Mouse (Mus musculus): ENCODE measurements around the gene Gla. TPM values are rescaled to one million over a fixed set of nuclear protein-coding genes. Genes with fewer than 3 reads are reported as not detected.

Gla gene
- total RNA-seq, 1 experiment: 17.2 TPM

DNA sequence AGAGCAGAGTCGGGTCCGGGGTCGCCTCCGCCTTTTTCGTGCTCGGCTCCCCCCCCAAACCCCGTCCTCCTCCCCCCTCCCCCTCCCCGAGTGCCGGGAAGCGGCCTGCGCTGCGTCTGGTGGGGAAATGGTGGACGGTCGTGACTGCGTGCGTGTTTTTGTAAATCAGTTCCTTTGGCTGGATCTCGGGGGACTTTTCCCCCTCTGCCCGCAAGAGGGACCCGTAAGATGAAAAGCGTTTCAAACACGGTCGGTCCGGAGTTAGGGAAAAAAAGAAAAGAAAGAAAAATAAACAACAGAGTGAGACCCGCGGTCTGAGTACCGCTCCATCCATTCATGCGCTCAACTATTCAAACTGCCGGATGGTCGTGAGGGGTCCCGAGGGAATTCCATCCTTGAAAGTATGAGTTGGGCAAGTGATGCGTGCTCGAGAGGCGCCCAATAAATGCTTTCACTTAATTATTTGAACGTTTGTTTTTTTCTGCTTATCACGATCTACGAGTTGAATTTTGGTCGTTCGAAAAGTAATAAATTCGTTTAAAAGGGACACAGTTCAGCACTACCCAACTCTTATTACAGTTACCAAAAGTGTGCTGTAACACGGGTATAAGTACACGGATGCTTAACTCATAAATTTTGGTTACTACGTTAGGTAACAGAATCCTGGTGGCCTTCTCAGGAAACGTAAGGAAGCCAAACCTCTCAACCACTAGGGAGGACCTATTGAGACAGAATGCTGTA is 625 bp upstream of the Gla start:
- no peak for DNase-seq (ENCODE audit: low read depth, low spot score)
- Histone ChIP-seq H3K36me3 (ENCODE audit: control insufficient read depth, insufficient read depth, low read length, poor library complexity, severe bottlenecking) (no peaks in the 10 kb centered on the region; the same call in 1 of the 2 replicates), H3K4me1 (ENCODE audit: control insufficient read depth in 2 of 2, insufficient read depth in 2 of 2, low read length in 2 of 2, poor library complexity in 1 of 2) (peaks cover 0 to 3% of the 10 kb centered on the region in 2 experiments; a peak in 1 of 4 replicates), H3K9me3 (ENCODE audit: control insufficient read depth, insufficient read depth, low read depth, low read length) (no peaks in the 10 kb centered on the region), H3K4me3 (ENCODE audit: insufficient read depth in 1 of 2, low read depth in 1 of 2, low read length in 2 of 2, poor library complexity in 1 of 2, severe bottlenecking in 1 of 2) (peak overlapping the region; percentile 74 to 87), H3K9ac (ENCODE audit: insufficient read depth, low read depth, low read length, poor library complexity, severe bottlenecking) (peak overlapping the region; percentile 90), H3K27ac (ENCODE audit: insufficient read depth, low read depth, low read length, poor library complexity, severe bottlenecking) (peak overlapping the region; percentile 74)
- TF ChIP-seq CHD2 (IDR thresholded peaks at IDR 0.05; ENCODE audit: low read depth, low read length) (no peak), ZNF384 (IDR thresholded peaks at IDR 0.05; ENCODE audit: low read depth, low read length) (no peak), MAFK (IDR thresholded peaks at IDR 0.05; ENCODE audit: insufficient read depth, low read depth, low read length) (no peak), ZC3H11A (IDR thresholded peaks at IDR 0.05; ENCODE audit: borderline replicate concordance, low read depth, low read length) (no peak), HCFC1 (IDR thresholded peaks at IDR 0.05; ENCODE audit: borderline replicate concordance, insufficient read depth, low read length) (no peak)
- in situ Hi-C loops (cut with MboI; ENCODE audit: low sequenced_read_pairs in 2 of 2, unreplicated experiment in 2 of 2): no loop called here

DNA sequence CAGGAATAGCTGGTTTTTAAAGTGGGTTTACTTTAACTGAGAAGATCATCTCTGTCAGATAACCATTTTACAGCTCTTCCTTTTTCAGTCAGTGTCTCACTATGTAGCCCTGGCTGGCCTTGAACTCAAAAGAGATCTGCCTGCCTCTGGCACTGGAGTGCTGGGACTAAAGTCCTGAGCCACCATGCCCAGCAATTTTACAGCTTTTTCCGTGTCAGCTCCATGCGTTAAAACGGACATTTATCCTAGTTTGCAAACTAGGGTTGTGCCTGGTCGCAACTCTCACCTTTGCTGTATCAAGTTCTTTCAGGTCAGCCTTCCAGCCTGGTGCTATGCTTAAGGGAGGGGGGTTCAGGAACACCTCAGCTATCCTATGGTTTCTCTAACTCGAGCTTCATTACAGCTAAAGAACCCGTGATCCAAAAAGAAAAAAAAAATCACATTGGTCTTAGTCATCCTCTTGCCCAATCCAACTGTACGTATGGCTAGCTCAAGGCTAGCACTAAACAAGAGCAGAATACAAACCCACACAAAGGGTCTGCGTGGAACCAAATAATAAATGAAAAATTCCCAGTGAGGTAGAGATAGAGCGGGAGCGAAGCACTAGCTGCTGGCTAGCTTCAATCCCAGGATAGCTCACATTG is 881 bp downstream of the Gla start:
- Histone ChIP-seq H3K27ac (ENCODE audit: insufficient read depth, low read depth, low read length, poor library complexity, severe bottlenecking) (no peak overlapping the region), H3K4me3 (ENCODE audit: insufficient read depth in 1 of 2, low read depth in 1 of 2, low read length in 2 of 2, poor library complexity in 1 of 2, severe bottlenecking in 1 of 2) (peak overlapping the region; percentile 72 to 88)

DNA sequence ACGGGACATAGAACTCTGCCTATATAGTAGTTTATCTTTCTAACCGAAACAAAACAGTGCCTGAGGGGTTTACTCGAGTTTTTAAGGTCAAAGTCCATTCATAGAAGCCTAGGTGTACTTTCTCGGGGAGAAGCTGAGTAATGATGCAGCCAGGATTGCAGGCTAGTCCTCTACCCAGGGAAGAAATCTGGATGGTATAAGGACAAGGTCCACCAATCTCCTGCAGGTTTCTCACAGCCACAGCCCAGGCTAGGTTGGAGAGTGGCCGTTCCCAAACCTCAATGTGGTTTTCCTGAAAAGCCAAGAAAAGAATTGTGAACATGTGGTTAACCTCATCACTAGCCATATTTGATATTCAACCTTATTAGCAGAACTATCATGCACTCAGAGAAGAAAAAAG is 11.1 kb downstream of the Gla start:
- TF ChIP-seq MAFK (IDR thresholded peaks at IDR 0.05; ENCODE audit: insufficient read depth, low read depth, low read length) (no peak), ZC3H11A (IDR thresholded peaks at IDR 0.05; ENCODE audit: borderline replicate concordance, low read depth, low read length) (no peak), CHD2 (IDR thresholded peaks at IDR 0.05; ENCODE audit: low read depth, low read length) (no peak), HCFC1 (IDR thresholded peaks at IDR 0.05; ENCODE audit: borderline replicate concordance, insufficient read depth, low read length) (no peak), ZNF384 (IDR thresholded peaks at IDR 0.05; ENCODE audit: low read depth, low read length) (no peak)
- Histone ChIP-seq H3K9me3 (ENCODE audit: control insufficient read depth, insufficient read depth, low read depth, low read length) (no peaks in the 10 kb centered on the region), H3K27ac (ENCODE audit: insufficient read depth, low read depth, low read length, poor library complexity, severe bottlenecking) (no peak overlapping the region), H3K4me1 (ENCODE audit: control insufficient read depth in 2 of 2, insufficient read depth in 2 of 2, low read length in 2 of 2, poor library complexity in 1 of 2) (no peaks in the 10 kb centered on the region), H3K9ac (ENCODE audit: insufficient read depth, low read depth, low read length, poor library complexity, severe bottlenecking) (no peak overlapping the region), H3K4me3 (ENCODE audit: insufficient read depth in 1 of 2, low read depth in 1 of 2, low read length in 2 of 2, poor library complexity in 1 of 2, severe bottlenecking in 1 of 2) (no peak overlapping the region), H3K36me3 (ENCODE audit: control insufficient read depth, insufficient read depth, low read length, poor library complexity, severe bottlenecking) (peaks cover 12% of the 10 kb centered on the region)
- in situ Hi-C loops (cut with MboI; ENCODE audit: low sequenced_read_pairs in 2 of 2, unreplicated experiment in 2 of 2): no loop called here
- no peak for DNase-seq (ENCODE audit: low read depth, low spot score)

More for the DNA sequence above, 881 bp downstream of the Gla start:
- H3K36me3 ChIP-seq (ENCODE audit: control insufficient read depth, insufficient read depth, low read length, poor library complexity, severe bottlenecking): no peaks in the 10 kb centered on the region; the same call in 1 of the 2 replicates
- no peak for DNase-seq (ENCODE audit: low read depth, low spot score)
- peaks cover 0 to 3% of the 10 kb centered on the region in 2 experiments; a peak in 1 of 4 replicates for H3K4me1 ChIP-seq (ENCODE audit: control insufficient read depth in 2 of 2, insufficient read depth in 2 of 2, low read length in 2 of 2, poor library complexity in 1 of 2)
- TF ChIP-seq HCFC1 (IDR thresholded peaks at IDR 0.05; ENCODE audit: borderline replicate concordance, insufficient read depth, low read length): no peak
- TF ChIP-seq CHD2 (IDR thresholded peaks at IDR 0.05; ENCODE audit: low read depth, low read length): no peak
- no peak for TF ChIP-seq ZC3H11A (IDR thresholded peaks at IDR 0.05; ENCODE audit: borderline replicate concordance, low read depth, low read length)
- TF ChIP-seq ZNF384 (IDR thresholded peaks at IDR 0.05; ENCODE audit: low read depth, low read length): no peak
- no peaks in the 10 kb centered on the region for H3K9me3 ChIP-seq (ENCODE audit: control insufficient read depth, insufficient read depth, low read depth, low read length)
- in situ Hi-C loops (cut with MboI; ENCODE audit: low sequenced_read_pairs in 2 of 2, unreplicated experiment in 2 of 2): no loop called here
- H3K9ac ChIP-seq (ENCODE audit: insufficient read depth, low read depth, low read length, poor library complexity, severe bottlenecking): peak overlapping the region; percentile 91

DNA sequence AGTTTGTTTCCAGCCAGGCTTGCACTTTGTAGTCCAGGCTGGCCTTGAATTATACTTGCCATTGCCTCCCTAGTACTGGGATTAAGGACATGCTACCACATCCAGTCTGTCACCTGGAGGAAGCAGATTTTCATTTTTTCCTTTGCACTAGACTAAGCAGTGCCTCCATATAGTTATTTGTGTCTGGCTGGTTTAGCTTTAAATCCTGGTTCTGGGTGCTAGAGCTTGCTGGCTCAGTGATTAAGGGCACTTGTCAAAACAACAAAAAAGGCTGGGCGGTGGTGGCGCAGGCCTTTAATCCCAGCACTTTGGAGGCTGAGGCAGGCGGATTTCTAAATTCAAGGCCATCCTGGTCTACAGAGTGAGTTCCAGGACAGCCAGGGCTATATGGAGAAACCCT is 11.9 kb downstream of the Gla start:
- in situ Hi-C loops (cut with MboI; ENCODE audit: low sequenced_read_pairs in 2 of 2, unreplicated experiment in 2 of 2): no loop called here
- no peak for TF ChIP-seq MAFK (IDR thresholded peaks at IDR 0.05; ENCODE audit: insufficient read depth, low read depth, low read length)
- no peak for TF ChIP-seq ZNF384 (IDR thresholded peaks at IDR 0.05; ENCODE audit: low read depth, low read length)
- no peak for TF ChIP-seq ZC3H11A (IDR thresholded peaks at IDR 0.05; ENCODE audit: borderline replicate concordance, low read depth, low read length)
- TF ChIP-seq CHD2 (IDR thresholded peaks at IDR 0.05; ENCODE audit: low read depth, low read length): no peak
- no peak for TF ChIP-seq HCFC1 (IDR thresholded peaks at IDR 0.05; ENCODE audit: borderline replicate concordance, insufficient read depth, low read length)
- no peaks in the 10 kb centered on the region for H3K9me3 ChIP-seq (ENCODE audit: control insufficient read depth, insufficient read depth, low read depth, low read length)
- H3K4me3 ChIP-seq (ENCODE audit: insufficient read depth in 1 of 2, low read depth in 1 of 2, low read length in 2 of 2, poor library complexity in 1 of 2, severe bottlenecking in 1 of 2): peak overlapping the region in 1 of 2 experiments; percentile 12; a peak in 1 of 4 replicates
- DNase-seq (ENCODE audit: low read depth, low spot score): no peak
- peak overlapping the region; percentile 50; the same call in 1 of the 2 replicates for H3K9ac ChIP-seq (ENCODE audit: insufficient read depth, low read depth, low read length, poor library complexity, severe bottlenecking)
- no peak overlapping the region for H3K27ac ChIP-seq (ENCODE audit: insufficient read depth, low read depth, low read length, poor library complexity, severe bottlenecking)
- H3K4me1 ChIP-seq (ENCODE audit: control insufficient read depth in 2 of 2, insufficient read depth in 2 of 2, low read length in 2 of 2, poor library complexity in 1 of 2): no peaks in the 10 kb centered on the region
- peaks cover 12% of the 10 kb centered on the region for H3K36me3 ChIP-seq (ENCODE audit: control insufficient read depth, insufficient read depth, low read length, poor library complexity, severe bottlenecking)

Measured in ES-E14 (cell line).